Mouse (Mus musculus) midbrain, embryonic 15.5 days (tissue): Measurements from ENCODE around the gene Hdac7. TPM values are rescaled to one million over a fixed set of nuclear protein-coding genes. Genes with fewer than 3 reads are reported as not detected.

Experiments
- ATAC-seq: fragments of 200-750 bp; cut with Nextera tagmentation; replicated peaks from 2 replicates; pipeline ENCODE4 v1.8.0; 2017; ENCODE audit warnings: moderate TSS enrichment
- H3K27ac ChIP-seq: fragments of 300-500 bp; sonication (generic); 2 replicates; pipeline ENCODE4 v1.5.1; 2015; ENCODE audit warnings: mild to moderate bottlenecking, inconsistent platforms
- H3K27me3 ChIP-seq: fragments of 300-500 bp; sonication (generic); replicated peaks from 2 replicates; pipeline ENCODE4 v1.6.1; 2015; ENCODE audit warnings: inconsistent platforms
- H3K36me3 ChIP-seq: fragments of 300-500 bp; sonication (generic); replicated peaks from 2 replicates; pipeline ENCODE4 v1.6.1; 2015; ENCODE audit warnings: inconsistent platforms
- H3K4me1 ChIP-seq: fragments of 300-500 bp; sonication (generic); 2 replicates; pipeline ENCODE4 v1.6.1; 2015; ENCODE audit warnings: inconsistent platforms
- H3K4me2 ChIP-seq: fragments of 300-500 bp; sonication (generic); 2 replicates; pipeline ENCODE4 v1.6.1; 2015; ENCODE audit warnings: inconsistent platforms, mild to moderate bottlenecking, moderate library complexity
- H3K4me3 ChIP-seq: fragments of 300-500 bp; sonication (generic); 2 replicates; pipeline ENCODE4 v1.5.1; 2015; ENCODE audit warnings: mild to moderate bottlenecking, inconsistent platforms
- H3K9ac ChIP-seq: fragments of 300-500 bp; sonication (generic); 2 replicates; pipeline ENCODE4 v1.6.1; 2015; ENCODE audit warnings: mild to moderate bottlenecking, inconsistent platforms
- H3K9me3 ChIP-seq: fragments of 300-500 bp; sonication (generic); 2 replicates; pipeline ENCODE4 v1.6.1; 2016; ENCODE audit warnings: inconsistent platforms
- WGBS: fragments of 180-500 bp; shearing (Covaris S2); methylation state at CpG from one replicate; pipeline ENCODE4 v1.1.7; 2015; ENCODE audit warnings: mixed read lengths; 5-methylcytosine and 5-hydroxymethylcytosine counted together
- polyA plus RNA-seq: library from polyadenylated mRNA; unstranded; fragments of >200 nt; fragmentation: Nextera tagmentation; extraction: Ambion mirVana; gene quantifications from 2 replicates; pipeline ENCODE4 v1.2.1, GENCODE M21; 2015

Gene Hdac7
- polyA plus RNA-seq, 1 experiment from 2014 or later, result 34.5 TPM

DNA sequence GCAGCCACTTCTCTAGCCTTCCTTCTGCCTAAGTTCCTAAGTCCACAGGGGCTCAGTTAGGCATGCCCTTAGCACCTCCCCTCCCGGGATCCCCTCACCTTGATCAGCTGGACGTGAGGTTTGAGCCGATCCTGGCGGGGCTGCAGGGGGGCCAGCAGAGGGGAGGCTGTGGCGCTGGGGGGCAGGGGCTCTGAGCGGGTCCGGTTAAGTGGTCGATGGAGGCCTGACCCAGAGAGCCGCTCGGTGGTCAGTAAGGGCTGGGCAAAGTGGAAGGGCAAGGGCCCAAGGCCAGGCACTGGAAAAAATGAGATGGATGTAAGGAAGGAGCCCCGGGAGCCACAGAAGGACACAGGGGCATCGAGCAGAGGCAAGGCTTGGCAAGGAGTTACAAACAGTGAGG lies 36.4 kb downstream of the Hdac7 start:
- H3K4me3 ChIP-seq, result no peak overlapping the region
- no peak overlapping the region for H3K27ac ChIP-seq
- H3K36me3 ChIP-seq, result peaks cover 26% of the 10 kb centered on the region; the same call in 1 of the 2 replicates
- no peaks in the 10 kb centered on the region for H3K9me3 ChIP-seq
- WGBS, result 80% methylated on average over 12 of the region's 12 CpGs
- peaks cover 13% of the 10 kb centered on the region; the same call in 1 of the 2 replicates for H3K4me1 ChIP-seq
- H3K4me2 ChIP-seq, result no peak overlapping the region
- no peak overlapping the region for H3K9ac ChIP-seq
- ATAC-seq, result no peak
- H3K27me3 ChIP-seq, result no peaks in the 10 kb centered on the region

DNA sequence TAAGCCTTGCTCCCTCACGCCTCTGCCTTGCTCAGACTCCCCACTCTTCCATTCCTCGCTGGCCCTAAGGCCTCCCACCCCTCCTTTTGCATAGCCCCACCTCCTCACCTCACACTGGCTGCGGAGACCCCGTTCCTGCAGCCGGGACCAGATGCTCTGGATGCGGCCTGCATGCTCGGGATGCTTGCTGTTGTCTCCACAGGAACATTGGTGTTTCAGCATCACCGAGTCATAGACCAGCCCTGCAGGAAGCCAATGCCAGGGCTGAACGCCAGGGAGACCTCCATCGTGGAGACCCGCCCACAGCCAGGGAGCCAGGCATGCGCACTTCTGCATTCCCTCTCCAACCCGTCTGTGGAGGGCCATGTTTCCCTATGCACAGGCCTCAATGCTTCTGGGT lies 41.7 kb downstream of the Hdac7 start:
- Histone ChIP-seq H3K27ac (peak overlapping the region; percentile 67), H3K27me3 (no peaks in the 10 kb centered on the region), H3K4me2 (peak overlapping the region; percentile 37), H3K9ac (peak overlapping the region; percentile 24; the same call in 1 of the 2 replicates), H3K4me1 (peaks cover 33% of the 10 kb centered on the region), H3K4me3 (peak overlapping the region; percentile 23), H3K36me3 (peaks cover 14% of the 10 kb centered on the region; the same call in 1 of the 2 replicates), H3K9me3 (no peaks in the 10 kb centered on the region)
- peak; percentile 57 for ATAC-seq
- 12% methylated on average over 13 of the region's 13 CpGs for WGBS

DNA sequence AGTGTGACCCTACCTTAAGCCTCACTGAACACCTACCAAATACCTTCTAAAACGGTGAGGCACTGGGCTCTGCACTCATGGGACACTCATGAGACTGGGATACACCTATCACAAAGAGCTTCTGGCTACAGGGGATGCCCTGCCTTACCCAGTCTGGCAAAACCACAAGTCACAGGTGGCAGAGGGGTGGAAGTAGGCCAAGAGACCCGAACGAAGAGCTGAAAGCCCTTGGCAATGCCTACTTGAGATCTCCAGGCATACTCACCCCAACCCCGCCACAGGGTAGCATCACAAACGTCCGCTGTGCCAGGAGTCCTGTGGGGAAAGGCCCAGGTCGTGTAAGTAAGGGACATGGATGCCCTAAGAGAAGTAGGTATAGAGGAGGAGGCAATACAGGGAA lies 42.5 kb downstream of the Hdac7 start:
- WGBS, result 76% methylated on average over 7 of the region's 7 CpGs
- no peak overlapping the region for H3K27ac ChIP-seq
- ATAC-seq, result no peak
- no peaks in the 10 kb centered on the region for H3K9me3 ChIP-seq
- 0 out of 2 replicates have a peak, but pooled peaks cover 6% of the 10 kb centered on the region for H3K36me3 ChIP-seq
- no peak overlapping the region for H3K4me3 ChIP-seq
- no peak overlapping the region for H3K9ac ChIP-seq
- H3K4me1 ChIP-seq, result peaks cover 35% of the 10 kb centered on the region
- H3K27me3 ChIP-seq, result no peaks in the 10 kb centered on the region
- H3K4me2 ChIP-seq, result peak overlapping the region; percentile 37

- no peak for ATAC-seq
- 86% methylated on average over 13 of the region's 13 CpGs for WGBS
Measured at GRCm38 (mm10) chr15:97800853-97801252, 43.4 kb downstream of the Hdac7 start.

GRCm38 (mm10) chr15:97799446-97799845 lies 44.9 kb downstream of the Hdac7 start:
- ATAC-seq, result no peak
- 0 out of 2 replicates have a peak, but pooled peaks cover 8% of the 10 kb centered on the region for H3K36me3 ChIP-seq
- WGBS, result 77% methylated on average over 11 of the region's 11 CpGs

More at GRCm38 (mm10) chr15:97800853-97801252, 43.4 kb downstream of the Hdac7 start:
- H3K27me3 ChIP-seq, result no peaks in the 10 kb centered on the region
- H3K4me1 ChIP-seq, result peaks cover 35% of the 10 kb centered on the region
- no peak overlapping the region for H3K4me3 ChIP-seq
- no peak overlapping the region for H3K4me2 ChIP-seq
- H3K9ac ChIP-seq, result no peak overlapping the region
- no peak overlapping the region for H3K27ac ChIP-seq
- H3K9me3 ChIP-seq, result no peaks in the 10 kb centered on the region
- H3K36me3 ChIP-seq, result 0 out of 2 replicates have a peak, but pooled peaks cover 2% of the 10 kb centered on the region

GRCm38 (mm10) chr15:97798134-97798533 lies 46.2 kb downstream of the Hdac7 start:
- Histone ChIP-seq H3K27me3 (no peaks in the 10 kb centered on the region), H3K4me2 (peak overlapping the region; percentile 14), H3K27ac (peak overlapping the region; percentile 70), H3K4me1 (peaks cover 35% of the 10 kb centered on the region), H3K9ac (no peak overlapping the region), H3K4me3 (no peak overlapping the region), H3K36me3 (0 out of 2 replicates have a peak, but pooled peaks cover 13% of the 10 kb centered on the region), H3K9me3 (no peaks in the 10 kb centered on the region)
- 10% methylated on average over 17 of the region's 17 CpGs for WGBS
- ATAC-seq, result peak; percentile 71

More at GRCm38 (mm10) chr15:97799446-97799845, 44.9 kb downstream of the Hdac7 start:
- no peak overlapping the region for H3K27ac ChIP-seq
- no peak overlapping the region for H3K4me3 ChIP-seq
- no peak overlapping the region for H3K4me2 ChIP-seq
- no peaks in the 10 kb centered on the region for H3K9me3 ChIP-seq
- no peak overlapping the region for H3K9ac ChIP-seq
- H3K4me1 ChIP-seq, result peaks cover 35% of the 10 kb centered on the region
- no peaks in the 10 kb centered on the region for H3K27me3 ChIP-seq

DNA sequence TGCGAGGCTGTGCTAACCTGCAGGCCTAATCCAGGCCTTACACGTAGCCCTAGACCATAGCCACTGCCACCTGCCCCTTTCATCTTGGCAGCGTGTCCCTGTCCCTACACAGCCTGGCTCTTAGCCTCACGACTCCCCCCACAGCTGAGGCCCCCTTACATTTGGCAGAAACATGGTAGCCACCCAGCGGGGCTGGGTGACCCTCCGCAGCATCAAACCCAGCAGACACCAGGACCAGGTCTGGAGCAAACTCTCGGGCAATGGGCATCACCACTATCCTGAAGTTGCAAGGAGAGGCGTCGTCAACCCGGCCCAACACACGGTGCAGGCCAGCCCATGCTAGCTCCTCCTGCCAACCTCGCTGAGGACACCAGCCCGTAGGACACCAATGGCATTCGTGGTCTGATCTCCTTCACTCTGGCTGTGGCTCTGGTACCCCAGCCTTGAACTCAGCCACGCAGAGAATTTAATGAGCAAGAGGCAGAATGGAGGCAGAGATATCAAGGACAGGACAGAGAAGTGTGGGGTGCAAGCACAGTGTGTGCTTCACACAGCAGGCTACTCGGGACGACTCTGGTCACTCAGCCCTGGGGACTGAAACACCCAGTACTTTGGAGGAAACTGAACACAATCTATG lies 47.5 kb downstream of the Hdac7 start:
- Histone ChIP-seq H3K4me1 (peaks cover 23% of the 10 kb centered on the region), H3K36me3 (0 out of 2 replicates have a peak, but pooled peaks cover 11% of the 10 kb centered on the region), H3K27me3 (no peaks in the 10 kb centered on the region), H3K9ac (no peak overlapping the region), H3K4me2 (no peak overlapping the region), H3K27ac (no peak overlapping the region), H3K4me3 (no peak overlapping the region), H3K9me3 (no peaks in the 10 kb centered on the region)
- ATAC-seq, result no peak
- WGBS, result 96% methylated on average over 17 of the region's 17 CpGs

DNA sequence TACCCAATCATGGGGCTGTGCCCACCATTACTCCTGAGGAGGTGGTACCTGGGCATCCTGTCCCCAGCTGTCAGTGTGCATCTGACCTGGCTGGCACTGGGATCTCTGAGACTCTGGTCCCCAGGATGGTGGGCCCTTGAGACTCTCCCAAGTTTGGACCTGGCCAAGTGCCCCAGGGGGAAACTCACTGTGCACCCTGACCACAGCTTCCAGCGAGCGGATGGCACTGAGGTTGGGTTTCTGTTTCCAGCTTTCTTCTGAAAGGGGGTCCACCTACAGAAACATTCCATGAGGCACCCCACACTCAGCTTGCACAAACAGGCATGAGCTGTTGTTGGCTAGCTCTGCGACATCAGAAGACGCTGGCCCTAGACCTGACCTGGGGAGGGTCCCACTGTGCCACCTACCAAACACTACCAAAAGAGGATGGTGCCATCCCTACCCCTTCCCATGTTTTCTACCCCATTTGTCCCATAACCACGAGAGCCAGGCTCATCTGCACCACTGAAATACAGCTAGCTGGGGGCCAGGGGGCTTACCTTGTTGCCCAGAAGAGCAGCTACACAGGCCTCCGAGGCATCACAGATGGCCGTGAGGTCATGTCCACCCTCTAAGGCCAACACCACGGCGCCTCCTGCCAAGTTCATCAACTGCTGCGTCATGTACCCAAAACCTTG lies 48.6 kb downstream of the Hdac7 start:
- no peak overlapping the region for H3K4me3 ChIP-seq
- no peak overlapping the region for H3K4me2 ChIP-seq
- no peak overlapping the region for H3K27ac ChIP-seq
- H3K4me1 ChIP-seq, result peaks cover 23% of the 10 kb centered on the region
- no peaks in the 10 kb centered on the region for H3K9me3 ChIP-seq
- H3K9ac ChIP-seq, result no peak overlapping the region
- no peak for ATAC-seq
- H3K36me3 ChIP-seq, result 0 out of 2 replicates have a peak, but pooled peaks cover 11% of the 10 kb centered on the region
- WGBS, result 96% methylated on average over 10 of the region's 10 CpGs
- no peaks in the 10 kb centered on the region for H3K27me3 ChIP-seq

DNA sequence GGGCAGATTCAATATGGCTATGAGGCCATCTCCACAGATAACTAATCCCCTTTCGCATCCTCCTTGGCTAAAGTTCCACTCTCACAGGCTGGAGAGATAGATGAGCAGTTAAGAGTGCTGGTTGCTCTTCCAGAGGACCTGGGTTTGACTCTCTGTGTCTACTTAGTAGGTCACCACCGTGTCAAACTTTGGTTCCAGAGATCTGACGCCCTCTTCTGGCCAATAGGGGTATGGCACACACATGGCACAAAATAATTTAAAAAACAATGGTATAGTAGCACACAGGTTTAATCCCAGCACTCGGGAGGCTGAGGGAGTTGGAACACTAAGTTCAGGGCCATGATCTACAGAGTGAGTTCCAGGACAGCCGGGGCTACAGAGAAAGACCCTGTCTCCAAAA lies 50.0 kb downstream of the Hdac7 start:
- Histone ChIP-seq H3K27ac (no peak overlapping the region), H3K4me2 (no peak overlapping the region), H3K4me3 (no peak overlapping the region), H3K9me3 (no peaks in the 10 kb centered on the region), H3K9ac (no peak overlapping the region), H3K4me1 (peaks cover 16% of the 10 kb centered on the region), H3K27me3 (no peaks in the 10 kb centered on the region), H3K36me3 (0 out of 2 replicates have a peak, but pooled peaks cover 11% of the 10 kb centered on the region)
- no peak for ATAC-seq
- WGBS, result 75% methylated on average over 5 of the region's 5 CpGs

- Histone ChIP-seq H3K36me3 (0 out of 2 replicates have a peak, but pooled peaks cover 11% of the 10 kb centered on the region), H3K27me3 (no peaks in the 10 kb centered on the region), H3K4me1 (peaks cover 11% of the 10 kb centered on the region), H3K4me2 (no peak overlapping the region), H3K9me3 (no peaks in the 10 kb centered on the region), H3K27ac (no peak overlapping the region), H3K4me3 (no peak overlapping the region), H3K9ac (no peak overlapping the region)
- no peak for ATAC-seq
- 92% methylated on average over 18 of the region's 18 CpGs for WGBS
Measured at GRCm38 (mm10) chr15:97793386-97794153, 50.7 kb downstream of the Hdac7 start.

GRCm38 (mm10) chr15:97791126-97791700 lies 53.1 kb downstream of the Hdac7 start:
- Histone ChIP-seq H3K27ac (no peak overlapping the region), H3K36me3 (0 out of 2 replicates have a peak, but pooled peaks cover 11% of the 10 kb centered on the region), H3K4me1 (peaks cover 4% of the 10 kb centered on the region; the same call in 1 of the 2 replicates), H3K27me3 (no peaks in the 10 kb centered on the region), H3K4me2 (no peak overlapping the region), H3K9me3 (no peaks in the 10 kb centered on the region), H3K9ac (no peak overlapping the region), H3K4me3 (no peak overlapping the region)
- no peak for ATAC-seq
- 87% methylated on average over 11 of the region's 11 CpGs for WGBS
